16 mouse cellular contexts compared by ENCODE assay signal in genomic region chr5:34881023-34881422, GRCm38 (mm10). TPM values are rescaled to one million over a fixed set of nuclear protein-coding genes. Genes with fewer than 3 reads are reported as not detected.
DNase-seq lines count a peak whose midpoint lies in the region; ATAC-seq and TF ChIP-seq lines count a peak whose summit lies in the region.
"Had no signal": no experiment of that assay in that cellular context is flagged by ENCODE, and none has a peak within 500 bp of the region (broad histone marks: within the 10 kb centered on the region; RNA-seq: fewer than 3 reads in every experiment).

No protein-coding gene starts in this region.

- no peak overlapping the region for H3K4me2 ChIP-seq in stomach, embryonic 14.5 days (replicated peaks; ENCODE audit: low read depth, low read length)
- no peak overlapping the region for H3K4me2 ChIP-seq in stomach, postnatal 0 days (replicated peaks; ENCODE audit: low read depth)
- peak overlapping the region; percentile 31 for H3K4me2 ChIP-seq in liver, embryonic 15.5 days
- H3K4me2 ChIP-seq in forebrain, embryonic 14.5 days (ENCODE audit: low read length): no peak overlapping the region
- H3K4me2 ChIP-seq: hindbrain, embryonic 15.5 days; limb, embryonic 12.5 days; midbrain, embryonic 15.5 days had no signal

- TF ChIP-seq CTCF in stomach, postnatal 0 days (IDR thresholded peaks at IDR 0.05; ENCODE audit: low read depth): no peak

- no peak overlapping the region for H3K27ac ChIP-seq in stomach, embryonic 14.5 days (ENCODE audit: low read length)
- H3K27ac ChIP-seq in stomach, postnatal 0 days (replicated peaks): no peak overlapping the region
- H3K27ac ChIP-seq in liver, embryonic 15.5 days (replicated peaks): peak overlapping the region; percentile 87
- H3K27ac ChIP-seq in forebrain, embryonic 14.5 days (ENCODE audit: low read depth, low read length): no peak overlapping the region
- H3K27ac ChIP-seq: hindbrain, embryonic 15.5 days; limb, embryonic 12.5 days; midbrain, embryonic 15.5 days had no signal

- ATAC-seq in stomach, embryonic 14.5 days (ENCODE audit: insufficient number of reproducible peaks, insufficient read depth, low FRiP score, low read depth): peak; percentile 14; the same call in 1 of the 2 replicates
- ATAC-seq in stomach, postnatal 0 days (ENCODE audit: low FRiP score, low TSS enrichment): no peak
- ATAC-seq in erythroid progenitor cell, adult 5-6 weeks (replicated peaks; ENCODE audit: low FRiP score, poor library complexity, severe bottlenecking): peak; percentile 84
- peak; percentile 99 for ATAC-seq in liver, embryonic 15.5 days (ENCODE audit: insufficient read depth)
- no peak for ATAC-seq in forebrain, embryonic 14.5 days
- ATAC-seq: forebrain, postnatal 0 days; lung, postnatal 0 days; midbrain, embryonic 15.5 days had no signal

- no peak for TF ChIP-seq EP300 in stomach, postnatal 0 days (optimal IDR thresholded peaks at IDR 0.05)

- no peak overlapping the region for H3K9ac ChIP-seq in stomach, embryonic 14.5 days (replicated peaks; ENCODE audit: low read depth, low read length)
- no peak overlapping the region for H3K9ac ChIP-seq in stomach, postnatal 0 days (ENCODE audit: low read length)
- H3K9ac ChIP-seq in liver, embryonic 15.5 days: peak overlapping the region; percentile 16; the same call in 1 of the 2 replicates
- no peak overlapping the region for H3K9ac ChIP-seq in forebrain, embryonic 14.5 days (ENCODE audit: low read length)
- H3K9ac ChIP-seq: forebrain, postnatal 0 days; hindbrain, embryonic 15.5 days; limb, embryonic 12.5 days; midbrain, embryonic 15.5 days had no signal

- no peaks in the 10 kb centered on the region for H3K4me1 ChIP-seq in stomach, embryonic 14.5 days (ENCODE audit: control insufficient read depth, insufficient read depth, low read length)
- no peaks in the 10 kb centered on the region for H3K4me1 ChIP-seq in stomach, postnatal 0 days (replicated peaks; ENCODE audit: control insufficient read depth, insufficient read depth)
- peaks cover 36% of the 10 kb centered on the region for H3K4me1 ChIP-seq in liver, embryonic 15.5 days (replicated peaks)
- no peaks in the 10 kb centered on the region for H3K4me1 ChIP-seq in forebrain, embryonic 14.5 days (ENCODE audit: control insufficient read depth, insufficient read depth, low read length)
- H3K4me1 ChIP-seq: hindbrain, embryonic 15.5 days; limb, embryonic 12.5 days; midbrain, embryonic 15.5 days had no signal

- 93% methylated on average over 3 of the region's 3 CpGs for WGBS in stomach, embryonic 14.5 days
- 94% methylated on average over 3 of the region's 3 CpGs for WGBS in stomach, postnatal 0 days
- WGBS in liver, embryonic 15.5 days (ENCODE audit: insufficient replicate concordance): 13% methylated on average over 3 of the region's 3 CpGs
- 88% methylated on average over 3 of the region's 3 CpGs for WGBS in forebrain, embryonic 14.5 days

- peaks cover 49% of the 10 kb centered on the region for H3K36me3 ChIP-seq in stomach, embryonic 14.5 days (ENCODE audit: control insufficient read depth, insufficient read depth, low read length)
- H3K36me3 ChIP-seq in stomach, postnatal 0 days (ENCODE audit: control insufficient read depth, insufficient read depth, low read length): peaks cover 5% of the 10 kb centered on the region; the same call in 1 of the 2 replicates
- H3K36me3 ChIP-seq in liver, embryonic 15.5 days (replicated peaks): peaks cover 74% of the 10 kb centered on the region
- H3K36me3 ChIP-seq in forebrain, embryonic 14.5 days (ENCODE audit: control insufficient read depth, insufficient read depth, low read length): peaks cover 66% of the 10 kb centered on the region

- no peaks in the 10 kb centered on the region for H3K27me3 ChIP-seq in stomach, embryonic 14.5 days (ENCODE audit: control insufficient read depth, insufficient read depth, low read length)
- H3K27me3 ChIP-seq in stomach, postnatal 0 days (ENCODE audit: control insufficient read depth, insufficient read depth, low read length): no peaks in the 10 kb centered on the region
- no peaks in the 10 kb centered on the region for H3K27me3 ChIP-seq in liver, embryonic 15.5 days
- no peaks in the 10 kb centered on the region for H3K27me3 ChIP-seq in forebrain, embryonic 14.5 days (replicated peaks; ENCODE audit: control insufficient read depth, insufficient read depth, low read length)
- H3K27me3 ChIP-seq: hindbrain, embryonic 15.5 days; limb, embryonic 12.5 days; midbrain, embryonic 15.5 days had no signal

- no peak overlapping the region for H3K4me3 ChIP-seq in stomach, embryonic 14.5 days (ENCODE audit: low read depth, low read length)
- no peak overlapping the region for H3K4me3 ChIP-seq in stomach, postnatal 0 days (ENCODE audit: low read depth, low read length)
- H3K4me3 ChIP-seq in liver, embryonic 15.5 days (replicated peaks): no peak overlapping the region
- H3K4me3 ChIP-seq in forebrain, embryonic 14.5 days (ENCODE audit: low read depth, low read length): no peak overlapping the region
- H3K4me3 ChIP-seq: hindbrain, embryonic 15.5 days; limb, embryonic 12.5 days; midbrain, embryonic 15.5 days had no signal

- no peaks in the 10 kb centered on the region for H3K9me3 ChIP-seq in stomach, embryonic 14.5 days (ENCODE audit: control insufficient read depth, low read depth, low read length)
- no peaks in the 10 kb centered on the region for H3K9me3 ChIP-seq in stomach, postnatal 0 days (ENCODE audit: control insufficient read depth, low read length)
- no peaks in the 10 kb centered on the region for H3K9me3 ChIP-seq in liver, embryonic 15.5 days (replicated peaks)
- no peaks in the 10 kb centered on the region for H3K9me3 ChIP-seq in forebrain, embryonic 14.5 days (replicated peaks; ENCODE audit: control insufficient read depth, low read length)
- H3K9me3 ChIP-seq: hindbrain, embryonic 15.5 days; limb, embryonic 12.5 days; midbrain, embryonic 15.5 days had no signal

- DNase-seq in stomach, postnatal 0 days (ENCODE audit: low spot score): no peak
- DNase-seq in urinary bladder, postnatal 36 days (ENCODE audit: low spot score in 2 of 2): no peak
- no peak for DNase-seq in thymus, postnatal 10 days (ENCODE audit: low spot score in 2 of 2)
- no peak for DNase-seq in forebrain, embryonic 14.5 days (ENCODE audit: low spot score)
- DNase-seq: cerebellum, postnatal 25 days; forebrain, postnatal 0 days; heart, postnatal 36 days; kidney, adult 2 months; thymus, postnatal 14 days had no signal

RNA-seq across cellular contexts. Expression of gene Msantd1, which starts 26.8 kb away (rescaled TPM):
- 0.69 and 0.81 TPM in 2 replicates for polyA plus RNA-seq in stomach, embryonic 14.5 days (2014; fragmentation: Nextera tagmentation; extraction: Ambion mirVana)
- 0.24 and 0.36 TPM in 2 replicates for polyA plus RNA-seq in stomach, postnatal 0 days (2015; fragmentation: Nextera tagmentation; extraction: Ambion mirVana)
- total RNA-seq in erythroid progenitor cell, adult 5-6 weeks (2015; ENCODE audit: low replicate concordance): 0.36 and 0.42 TPM in 2 replicates
- 3.5 TPM in 1 of 2 replicates, not detected in the other for total RNA-seq in erythroid progenitor cell, adult 5-6 weeks (2017; ENCODE audit: low replicate concordance)
- polyA plus RNA-seq in liver, embryonic 15.5 days (2015; fragmentation: Nextera tagmentation; extraction: Ambion mirVana): 0.10 and 0.30 TPM in 2 replicates
- 5.5 and 7.4 TPM in 2 replicates for polyA plus RNA-seq in forebrain, embryonic 14.5 days (2014; fragmentation: Nextera tagmentation; extraction: Ambion mirVana)

Comparison
In these comparisons a context has a peak if more than half of its experiments do, and no peak if none do; other contexts are left out.
1. ATAC-seq: peak in stomach, embryonic 14.5 days (single experiment), erythroid progenitor cell, adult 5-6 weeks (single experiment) and liver, embryonic 15.5 days (single experiment); none in stomach, postnatal 0 days (single experiment) and forebrain, embryonic 14.5 days (single experiment).